ENCODE assay signal across 38 mouse cellular contexts in the genomic region with DNA sequence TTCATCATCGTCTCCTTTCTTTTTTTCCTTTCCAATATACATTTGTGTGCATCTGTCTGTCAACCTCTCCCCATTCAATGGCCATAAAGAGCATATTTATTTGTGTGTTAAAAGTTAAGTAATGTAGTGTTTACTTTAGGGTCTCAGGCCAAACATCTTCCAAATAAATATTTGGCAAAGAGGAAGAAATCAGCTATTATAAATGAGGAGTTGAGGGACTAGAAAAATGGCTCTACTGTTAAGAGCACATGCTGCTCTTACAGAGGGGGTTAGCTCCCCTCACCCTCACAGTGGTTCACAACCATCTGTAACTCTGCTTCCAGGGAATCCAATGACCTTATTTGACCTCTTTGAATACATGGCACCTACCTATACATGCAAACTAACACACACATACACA. TPM values are rescaled to one million over a fixed set of nuclear protein-coding genes. Genes with fewer than 3 reads are reported as not detected.
"Had no signal": no experiment of that assay in that cellular context is flagged by ENCODE, and none has a peak within 500 bp of the region (broad histone marks: within the 10 kb centered on the region; RNA-seq: fewer than 3 reads in every experiment).

No protein-coding gene starts in this region.

- ATAC-seq: forebrain, embryonic 13.5 days; forebrain, embryonic 14.5 days; forebrain, embryonic 15.5 days; forebrain, embryonic 16.5 days; forebrain, postnatal 0 days had no signal

- H3K27me3 ChIP-seq: embryonic facial prominence, embryonic 12.5 days; embryonic facial prominence, embryonic 13.5 days; embryonic facial prominence, embryonic 15.5 days; forebrain, embryonic 12.5 days; forebrain, embryonic 13.5 days; forebrain, embryonic 15.5 days had no signal

- H3K4me3 ChIP-seq: embryonic facial prominence, embryonic 10.5 days; embryonic facial prominence, embryonic 12.5 days; embryonic facial prominence, embryonic 13.5 days; embryonic facial prominence, embryonic 15.5 days; erythroblast, embryonic 14.5 days; forebrain, embryonic 10.5 days; forebrain, embryonic 12.5 days; forebrain, embryonic 13.5 days; forebrain, embryonic 15.5 days; gastrocnemius, adult 2 months had no signal

- DNase-seq: cerebellum, adult 18-20 months; cerebellum, adult 2 months; cerebellum, adult 8-10 months; cerebellum, adult 9-10 months; cerebellum, adult 9-11 months; cerebellum, postnatal 10 days; cerebellum, postnatal 14 days; cerebellum, postnatal 25 days; cerebellum, postnatal 36 days; embryo, embryonic 11 days; forebrain, postnatal 0 days; gastrocnemius, adult 2 months; gastrocnemius, postnatal 10 days; gastrocnemius, postnatal 14 days; gastrocnemius, postnatal 25 days; gastrocnemius, postnatal 36 days; heart, adult 18-20 months had no signal

- H3K9ac ChIP-seq: embryonic facial prominence, embryonic 12.5 days; embryonic facial prominence, embryonic 13.5 days; embryonic facial prominence, embryonic 15.5 days; forebrain, embryonic 12.5 days; forebrain, embryonic 13.5 days; forebrain, embryonic 15.5 days; forebrain, postnatal 0 days had no signal

- H3K4me1 ChIP-seq: embryonic facial prominence, embryonic 10.5 days; embryonic facial prominence, embryonic 12.5 days; embryonic facial prominence, embryonic 13.5 days; embryonic facial prominence, embryonic 15.5 days; forebrain, embryonic 10.5 days; forebrain, embryonic 12.5 days; forebrain, embryonic 15.5 days had no signal

- H3K27ac ChIP-seq: embryonic facial prominence, embryonic 10.5 days; embryonic facial prominence, embryonic 12.5 days; embryonic facial prominence, embryonic 13.5 days; embryonic facial prominence, embryonic 15.5 days; forebrain, embryonic 10.5 days; forebrain, embryonic 12.5 days; forebrain, embryonic 13.5 days; forebrain, embryonic 15.5 days; gastrocnemius, adult 2 months had no signal

- H3K36me3 ChIP-seq: embryonic facial prominence, embryonic 10.5 days; embryonic facial prominence, embryonic 12.5 days; embryonic facial prominence, embryonic 13.5 days; embryonic facial prominence, embryonic 15.5 days; forebrain, embryonic 10.5 days; forebrain, embryonic 12.5 days; forebrain, embryonic 15.5 days had no signal

- H3K9me3 ChIP-seq: embryonic facial prominence, embryonic 10.5 days; embryonic facial prominence, embryonic 12.5 days; embryonic facial prominence, embryonic 15.5 days; forebrain, embryonic 10.5 days; forebrain, embryonic 12.5 days; forebrain, embryonic 13.5 days; forebrain, embryonic 15.5 days had no signal

- H3K4me2 ChIP-seq: embryonic facial prominence, embryonic 12.5 days; embryonic facial prominence, embryonic 13.5 days; embryonic facial prominence, embryonic 15.5 days; forebrain, embryonic 12.5 days; forebrain, embryonic 13.5 days; forebrain, embryonic 15.5 days had no signal

RNA-seq across cellular contexts. Expression of gene 4930455H04Rik, which starts 34.9 kb away (rescaled TPM):
- total RNA-seq: common myeloid progenitor, adult 5-6 weeks; forebrain, postnatal 0 days; gastrocnemius, adult 18-20 months; gastrocnemius, postnatal 25 days; gastrocnemius, postnatal 4 days; granulocyte monocyte progenitor cell, adult 5-6 weeks had no signal
- polyA plus RNA-seq: cerebellum, adult 2 months; cortical plate, adult 2 months; embryonic facial prominence, embryonic 10.5 days; embryonic facial prominence, embryonic 11.5 days; embryonic facial prominence, embryonic 12.5 days; embryonic facial prominence, embryonic 13.5 days; embryonic facial prominence, embryonic 14.5 days; embryonic facial prominence, embryonic 15.5 days; erythroblast, embryonic 14.5 days; forebrain, embryonic 10.5 days; forebrain, embryonic 11.5 days; forebrain, embryonic 12.5 days; forebrain, embryonic 13.5 days; forebrain, embryonic 14.5 days; forebrain, embryonic 15.5 days; forebrain, embryonic 16.5 days; forebrain, postnatal 0 days; frontal cortex, adult 2 months; gonadal fat pad, adult 2 months had no signal

RNA-seq across cellular contexts. Expression of gene Palmd, which starts 35.6 kb away (rescaled TPM):
- total RNA-seq: common myeloid progenitor, adult 5-6 weeks; granulocyte monocyte progenitor cell, adult 5-6 weeks had no signal
- polyA plus RNA-seq: erythroblast, embryonic 14.5 days had no signal
